Mouse (Mus musculus) thymus, adult 2 months (tissue): ENCODE results near the gene Slc9a6. TPM values are rescaled to one million over a fixed set of nuclear protein-coding genes. Genes with fewer than 3 reads are reported as not detected.

Experiments used
- DNase-seq: peaks from one replicate; pipeline ENCODE4 v3.0.0; 2021
- H3K27ac ChIP-seq: fragments of 200-500 bp; 2 replicates; pipeline ENCODE4 v1.5.1; 2012; ENCODE audit warnings: low read length, control low read depth; ENCODE audit not compliant: control insufficient read depth, insufficient read depth
- H3K27me3 ChIP-seq: fragments of 200-500 bp; 2 replicates; pipeline ENCODE4 v1.6.1; 2012; ENCODE audit warnings: mild to moderate bottlenecking, low read length, moderate library complexity, mixed read lengths; ENCODE audit not compliant: control insufficient read depth, insufficient read depth
- H3K36me3 ChIP-seq: fragments of 200-500 bp; 2 replicates; pipeline ENCODE4 v1.6.1; 2012; ENCODE audit warnings: mild to moderate bottlenecking, low read length, moderate library complexity; ENCODE audit not compliant: control insufficient read depth, insufficient read depth
- H3K4me1 ChIP-seq: fragments of 200-500 bp; replicated peaks from 2 replicates; pipeline ENCODE4 v1.6.1; 2012; ENCODE audit warnings: low read length; ENCODE audit not compliant: control insufficient read depth, insufficient read depth
- H3K4me3 ChIP-seq: fragments of 200-500 bp; 2 replicates; pipeline ENCODE4 v1.5.1; 2012; ENCODE audit warnings: mild to moderate bottlenecking, low read length, control low read depth, moderate library complexity; ENCODE audit not compliant: control insufficient read depth, insufficient read depth
- CTCF ChIP-seq: fragments of 200-500 bp; IDR thresholded peaks from 2 replicates; pipeline ENCODE4 v1.5.1; 2012; ENCODE audit warnings: mild to moderate bottlenecking, control low read depth, low read length, moderate library complexity, borderline replicate concordance; ENCODE audit not compliant: control insufficient read depth, poor library complexity, insufficient read depth; ENCODE audit errors: extremely low read depth
- POLR2A ChIP-seq: fragments of 200-500 bp; IDR thresholded peaks from 2 replicates; pipeline ENCODE4 v1.6.1; 2012; ENCODE audit warnings: mild to moderate bottlenecking, low read length, control low read depth, moderate library complexity; ENCODE audit not compliant: control insufficient read depth, poor library complexity, insufficient read depth; ENCODE audit errors: extremely low read depth
- WGBS: fragments of 180-500 bp; shearing (Covaris S2); methylation state at CpG from one replicate; pipeline ENCODE4 v1.1.7; 2018; 5-methylcytosine and 5-hydroxymethylcytosine counted together
- polyA plus RNA-seq: library from polyadenylated mRNA; depleted of rRNA; stranded (reverse); fragments of >200 nt; gene quantifications from 2 replicates; pipeline ENCODE4 v1.2.3, GENCODE M21; 2012

Slc9a6 gene
- polyA plus RNA-seq, 1 experiment = 13.2 TPM

GRCm38 (mm10) chrX:56650355-56650652 is 40.7 kb downstream of the Slc9a6 start:
- no peak for DNase-seq
- H3K36me3 ChIP-seq = no peaks in the 10 kb centered on the region
- H3K4me1 ChIP-seq = no peaks in the 10 kb centered on the region
- no peak overlapping the region for H3K27ac ChIP-seq
- WGBS = 96% methylated on average over 2 of the region's 2 CpGs
- H3K4me3 ChIP-seq = no peak overlapping the region
- no peaks in the 10 kb centered on the region for H3K27me3 ChIP-seq
- TF ChIP-seq CTCF (no peak), POLR2A (no peak)

DNA sequence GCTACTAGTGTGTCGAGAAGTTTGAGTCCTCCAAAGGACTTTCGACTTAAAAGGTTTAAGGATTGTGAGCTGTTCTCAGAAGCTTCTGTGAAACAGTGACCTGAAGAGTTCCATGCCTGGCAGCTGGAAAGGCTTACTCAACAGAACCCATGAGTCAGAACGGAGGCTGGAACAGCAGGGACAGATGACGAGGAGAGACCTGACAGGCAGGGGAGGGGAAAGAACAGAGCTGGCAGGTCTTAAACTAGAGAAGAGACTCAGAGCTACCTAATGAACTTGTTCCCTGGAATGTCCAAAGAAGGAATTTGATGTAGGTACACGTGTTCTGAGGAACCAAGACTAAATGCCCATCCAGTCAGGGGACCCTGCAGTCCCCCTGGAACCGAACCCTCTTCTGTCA is 41.3 kb downstream of the Slc9a6 start:
- H3K27ac ChIP-seq = no peak overlapping the region
- no peak for DNase-seq
- H3K4me1 ChIP-seq = no peaks in the 10 kb centered on the region
- TF ChIP-seq POLR2A (no peak), CTCF (no peak)
- no peak overlapping the region for H3K4me3 ChIP-seq
- H3K27me3 ChIP-seq = no peaks in the 10 kb centered on the region
- WGBS = 96% methylated on average over 6 of the region's 6 CpGs
- H3K36me3 ChIP-seq = no peaks in the 10 kb centered on the region

DNA sequence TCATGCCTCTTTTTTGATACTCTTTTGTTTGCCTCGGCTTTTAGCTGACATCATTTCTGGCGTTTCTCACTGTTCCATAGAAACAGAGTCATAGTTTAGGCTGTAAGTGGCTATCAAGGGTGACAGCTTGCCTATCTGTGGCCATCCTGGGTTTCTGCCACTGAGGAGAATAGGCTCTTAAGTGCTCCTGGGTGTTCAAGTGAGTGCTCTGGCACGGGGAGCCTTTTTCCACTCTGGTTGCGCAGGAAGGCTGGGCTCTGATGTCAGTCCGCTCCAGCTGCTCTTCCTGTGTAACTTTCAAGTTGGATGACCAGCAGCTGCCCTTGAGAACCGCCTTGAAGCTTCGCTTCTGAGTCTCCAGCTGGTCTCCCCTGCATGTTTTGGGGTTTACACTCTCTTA is 42.2 kb downstream of the Slc9a6 start:
- TF ChIP-seq POLR2A (no peak), CTCF (no peak)
- no peaks in the 10 kb centered on the region for H3K27me3 ChIP-seq
- no peak overlapping the region for H3K27ac ChIP-seq
- WGBS = 90% methylated on average over 7 of the region's 7 CpGs
- H3K4me3 ChIP-seq = no peak overlapping the region
- H3K36me3 ChIP-seq = no peaks in the 10 kb centered on the region
- DNase-seq = no peak
- H3K4me1 ChIP-seq = no peaks in the 10 kb centered on the region

GRCm38 (mm10) chrX:56655686-56656085 is 46.1 kb downstream of the Slc9a6 start:
- 85% methylated on average over 2 of the region's 2 CpGs for WGBS
- Histone ChIP-seq H3K27ac (no peak overlapping the region), H3K4me1 (no peaks in the 10 kb centered on the region), H3K36me3 (no peaks in the 10 kb centered on the region), H3K27me3 (no peaks in the 10 kb centered on the region), H3K4me3 (no peak overlapping the region)
- DNase-seq = no peak
- TF ChIP-seq CTCF = no peak
- no peak for TF ChIP-seq POLR2A

GRCm38 (mm10) chrX:56659286-56659685 is 49.7 kb downstream of the Slc9a6 start:
- H3K4me1 ChIP-seq = no peaks in the 10 kb centered on the region
- TF ChIP-seq CTCF = no peak
- H3K4me3 ChIP-seq = no peak overlapping the region
- no peaks in the 10 kb centered on the region for H3K36me3 ChIP-seq
- no peak for DNase-seq
- H3K27ac ChIP-seq = no peak overlapping the region
- WGBS = 100% methylated on average over 2 of the region's 2 CpGs
- no peaks in the 10 kb centered on the region for H3K27me3 ChIP-seq

DNA sequence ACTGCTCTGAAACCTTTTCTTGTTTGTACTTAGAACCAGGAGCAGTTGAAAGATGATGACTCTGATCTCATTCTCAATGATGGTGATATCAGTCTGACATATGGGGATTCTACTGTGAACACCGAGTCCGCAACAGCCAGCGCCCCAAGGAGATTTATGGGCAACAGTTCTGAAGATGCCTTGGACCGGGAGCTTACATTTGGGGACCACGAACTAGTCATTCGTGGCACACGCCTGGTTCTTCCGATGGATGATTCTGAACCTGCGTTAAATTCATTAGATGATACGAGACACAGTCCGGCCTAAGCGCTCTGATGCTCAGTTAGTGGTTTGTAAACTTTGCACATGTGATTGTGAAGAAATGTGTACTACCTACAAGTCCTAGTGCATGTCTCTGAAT is 51.6 kb downstream of the Slc9a6 start:
- no peak for TF ChIP-seq CTCF
- no peak for TF ChIP-seq POLR2A

DNA sequence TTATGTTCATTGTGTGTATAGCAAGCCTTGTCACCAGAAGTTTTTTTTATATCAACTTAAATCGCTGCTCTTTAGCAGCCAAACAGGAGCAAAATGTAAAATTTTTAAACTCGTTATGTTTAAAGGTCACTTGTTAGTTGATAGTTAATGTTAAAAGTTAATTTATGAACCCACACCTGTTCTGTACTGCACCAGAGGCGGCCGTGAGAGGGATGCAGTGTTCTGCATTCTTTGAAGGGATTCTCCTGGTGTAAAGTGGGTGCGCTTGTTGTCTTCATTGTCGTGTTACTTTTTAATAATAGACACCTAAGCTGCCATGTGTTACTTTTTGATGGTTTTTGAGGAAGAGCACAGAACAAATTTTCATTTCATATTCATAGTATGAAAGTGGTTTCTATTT is 52.8 kb downstream of the Slc9a6 start:
- no peak for DNase-seq
- H3K36me3 ChIP-seq = no peaks in the 10 kb centered on the region
- H3K4me1 ChIP-seq = no peaks in the 10 kb centered on the region
- H3K27me3 ChIP-seq = no peaks in the 10 kb centered on the region
- no peak overlapping the region for H3K27ac ChIP-seq
- TF ChIP-seq CTCF = no peak
- TF ChIP-seq POLR2A = no peak
- H3K4me3 ChIP-seq = no peak overlapping the region
- WGBS = 97% methylated on average over 6 of the region's 6 CpGs

More for the DNA sequence above, 51.6 kb downstream of the Slc9a6 start:
- no peaks in the 10 kb centered on the region for H3K36me3 ChIP-seq
- no peak overlapping the region for H3K27ac ChIP-seq
- 98% methylated on average over 12 of the region's 12 CpGs for WGBS
- H3K4me1 ChIP-seq = no peaks in the 10 kb centered on the region
- no peak for DNase-seq
- H3K27me3 ChIP-seq = no peaks in the 10 kb centered on the region
- no peak overlapping the region for H3K4me3 ChIP-seq
